ENCODE assay signal across 16 mouse cellular contexts in genomic region chr8:113361900-113362299, GRCm38 (mm10).
A peak's percentile ranks its signal among the peaks of the same experiment; 100 is the strongest.
DNase-seq lines count a peak whose midpoint lies in the region; ATAC-seq and TF ChIP-seq lines count a peak whose summit lies in the region.
"Had no signal": no experiment of that assay in that cellular context is flagged by ENCODE, and none has a peak within 500 bp of the region (broad histone marks: within the 10 kb centered on the region; RNA-seq: fewer than 3 reads in every experiment).

No protein-coding gene starts in this region.

- no peak overlapping the region for H3K27ac ChIP-seq in liver, postnatal 0 days (ENCODE audit: low read depth)
- H3K27ac ChIP-seq: embryonic facial prominence, embryonic 15.5 days; forebrain, embryonic 12.5 days; intestine, embryonic 15.5 days had no signal

- H3K36me3 ChIP-seq in liver, postnatal 0 days (replicated peaks; ENCODE audit: insufficient read depth, low read length), result no peaks in the 10 kb centered on the region
- H3K36me3 ChIP-seq: embryonic facial prominence, embryonic 15.5 days; forebrain, embryonic 12.5 days; intestine, embryonic 15.5 days had no signal

- peak; percentile 29 for DNase-seq in embryo, embryonic 10.5 days (ENCODE audit: low spot score)
- no peak for DNase-seq in embryo, embryonic 11 days
- DNase-seq in liver, postnatal 0 days, result no peak
- no peak for DNase-seq in liver
- peak; percentile 13 for DNase-seq in brain, adult 2 months (ENCODE audit: low read depth, low spot score)
- DNase-seq in neural tube, embryonic 10.5 days (ENCODE audit: extremely low spot score, low spot score), result no peak
- DNase-seq in kidney, postnatal 25 days, result no peak
- DNase-seq: cerebellum, adult 9-11 months; heart, postnatal 36 days; kidney, postnatal 4 days; thymus, adult 18-20 months had no signal

- no peak for ATAC-seq in liver, postnatal 0 days
- ATAC-seq in megakaryocyte progenitor cell, adult 5-6 weeks (replicated peaks; ENCODE audit: poor library complexity), result peak; percentile 75
- ATAC-seq: intestine, embryonic 15.5 days had no signal

- no peak overlapping the region for H3K4me3 ChIP-seq in liver, postnatal 0 days (ENCODE audit: low read depth, low read length)
- H3K4me3 ChIP-seq: embryonic facial prominence, embryonic 15.5 days; forebrain, embryonic 12.5 days; intestine, embryonic 15.5 days had no signal

- H3K27me3 ChIP-seq in liver, postnatal 0 days (ENCODE audit: insufficient read depth, low read length), result no peaks in the 10 kb centered on the region
- H3K27me3 ChIP-seq: embryonic facial prominence, embryonic 15.5 days; forebrain, embryonic 12.5 days; intestine, embryonic 15.5 days had no signal

- no peak overlapping the region for H3K4me2 ChIP-seq in liver, postnatal 0 days (ENCODE audit: low read depth, low read length)
- H3K4me2 ChIP-seq: embryonic facial prominence, embryonic 15.5 days; forebrain, embryonic 12.5 days; heart, embryonic 11.5 days; intestine, embryonic 15.5 days had no signal

- no peaks in the 10 kb centered on the region for H3K9me3 ChIP-seq in liver, postnatal 0 days (ENCODE audit: low read length)
- H3K9me3 ChIP-seq: embryonic facial prominence, embryonic 15.5 days; forebrain, embryonic 12.5 days; intestine, embryonic 15.5 days had no signal

- no peaks in the 10 kb centered on the region for H3K4me1 ChIP-seq in liver, postnatal 0 days (ENCODE audit: insufficient read depth)
- H3K4me1 ChIP-seq: embryonic facial prominence, embryonic 15.5 days; forebrain, embryonic 12.5 days; intestine, embryonic 15.5 days had no signal

- WGBS in liver, postnatal 0 days (ENCODE audit: insufficient replicate concordance), result 56% methylated on average over 7 of the region's 7 CpGs

- no peak overlapping the region for H3K9ac ChIP-seq in liver, postnatal 0 days (replicated peaks)
- H3K9ac ChIP-seq: embryonic facial prominence, embryonic 15.5 days; forebrain, embryonic 12.5 days; intestine, embryonic 15.5 days had no signal

- peak; percentile 19; the same call in 1 of the 2 replicates for TF ChIP-seq CTCF in liver, postnatal 0 days (IDR thresholded peaks at IDR 0.05; ENCODE audit: low read depth)

- TF ChIP-seq EP300 in liver, postnatal 0 days (IDR thresholded peaks at IDR 0.05; ENCODE audit: low read depth), result no peak

Comparison
In these comparisons a context has a peak if more than half of its experiments do, and no peak if none do; other contexts are left out.
1. DNase-seq: peak in embryo, embryonic 10.5 days (single experiment) and brain, adult 2 months (single experiment); none in embryo, embryonic 11 days (single experiment), liver, postnatal 0 days (single experiment), liver (single experiment), neural tube, embryonic 10.5 days (single experiment) and kidney, postnatal 25 days (0 of 2).